Mouse (Mus musculus) heart, postnatal 0 days (tissue): ENCODE results near the gene Tmem109. TPM values are rescaled to one million over a fixed set of nuclear protein-coding genes. Genes with fewer than 3 reads are reported as not detected.

ENCODE experiments used
- ATAC-seq: fragments of 200-750 bp; cut with Nextera tagmentation; 2 replicates; pipeline ENCODE4 v1.8.0; 2017; ENCODE audit warnings: low read depth, moderate number of reproducible peaks, moderate library complexity; ENCODE audit not compliant: insufficient read depth
- DNase-seq: peaks from one replicate; pipeline ENCODE4 v3.0.0-alpha.2; 2016; ENCODE audit warnings: low spot score
- H3K27ac ChIP-seq: fragments of 300-500 bp; sonication (generic); 2 replicates; pipeline ENCODE4 v1.5.1; 2014; ENCODE audit warnings: low read depth, mild to moderate bottlenecking
- H3K27me3 ChIP-seq: fragments of 300-500 bp; sonication (generic); 2 replicates; pipeline ENCODE4 v1.6.1; 2014; ENCODE audit warnings: low read length, mixed read lengths; ENCODE audit not compliant: control insufficient read depth, insufficient read depth
- H3K36me3 ChIP-seq: fragments of 300-500 bp; sonication (generic); replicated peaks from 2 replicates; pipeline ENCODE4 v1.6.1; 2014; ENCODE audit warnings: low read length, mixed read lengths; ENCODE audit not compliant: control insufficient read depth, insufficient read depth
- H3K4me1 ChIP-seq: fragments of 300-500 bp; sonication (generic); 2 replicates; pipeline ENCODE4 v1.6.1; 2014; ENCODE audit warnings: antibody characterized with exemption; ENCODE audit not compliant: control insufficient read depth, insufficient read depth
- H3K4me2 ChIP-seq: fragments of 300-500 bp; sonication (generic); 2 replicates; pipeline ENCODE4 v1.6.1; 2014; ENCODE audit warnings: low read depth, mild to moderate bottlenecking, low read length, moderate library complexity
- H3K4me3 ChIP-seq: fragments of 300-500 bp; sonication (generic); 2 replicates; pipeline ENCODE4 v1.5.1; 2014; ENCODE audit warnings: low read depth, low read length
- H3K9ac ChIP-seq: fragments of 300-500 bp; sonication (generic); replicated peaks from 2 replicates; pipeline ENCODE4 v1.6.1; 2014; ENCODE audit warnings: low read depth, low read length, mixed read lengths
- H3K9me3 ChIP-seq: fragments of 300-500 bp; sonication (generic); replicated peaks from 2 replicates; pipeline ENCODE4 v1.6.1; 2016; ENCODE audit warnings: low read length; ENCODE audit not compliant: control insufficient read depth
- CTCF ChIP-seq: IDR thresholded peaks from 2 replicates; pipeline ENCODE4 v1.5.1; 2016; ENCODE audit warnings: antibody characterized with exemption, control low read depth, low read depth
- EP300 ChIP-seq: IDR thresholded peaks from 2 replicates; pipeline ENCODE4 v1.6.1; 2016; ENCODE audit warnings: antibody characterized with exemption, low read depth
- WGBS: fragments of 180-500 bp; shearing (Covaris S2); extraction: QIAGEN DNeasy Blood & Tissue Kit; methylation state at CpG from one replicate; pipeline ENCODE4 v1.1.7; 2014; 5-methylcytosine and 5-hydroxymethylcytosine counted together
- polyA plus RNA-seq: library from polyadenylated mRNA; unstranded; fragments of >200 nt; fragmentation: Nextera tagmentation; extraction: Ambion mirVana; gene quantifications from 2 replicates; pipeline ENCODE4 v1.2.1, GENCODE M21; 2015
- total RNA-seq: library from RNA; depleted of rRNA; stranded (reverse); fragments of >200 nt; gene quantifications from 2 replicates; pipeline ENCODE4 v1.2.3, GENCODE M21; 2014; ENCODE audit warnings: low replicate concordance; rRNA removed

Tmem109 gene
- total and polyA plus RNA-seq, 2 experiments from 2014 or later = 80.6 to 85.8 TPM

- 86% methylated on average over 16 of the region's 16 CpGs for WGBS
- H3K4me3 ChIP-seq = peak within 1 kb of the TSS; percentile 15; the same call in 1 of the 2 replicates
- no peaks in the 10 kb centered on the region for H3K9me3 ChIP-seq
- no peak for ATAC-seq
- TF ChIP-seq CTCF (no peak), EP300 (no peak)
- no peak within 1 kb of the TSS for H3K9ac ChIP-seq
- H3K27me3 ChIP-seq = no peaks in the 10 kb centered on the region
- no peaks in the 10 kb centered on the region for H3K36me3 ChIP-seq
- H3K4me1 ChIP-seq = peaks cover 5% of the 10 kb centered on the region; the same call in 1 of the 2 replicates
- H3K4me2 ChIP-seq = no peak within 1 kb of the TSS; the same call in 1 of the 2 replicates
- peak within 1 kb of the TSS; percentile 6; the same call in 1 of the 2 replicates for H3K27ac ChIP-seq
- DNase-seq = no peak
These were observed 52.2 kb downstream of the Tmem109 start, which contains the start of gene Cd6 for GRCm38 (mm10) chr19:10829436-10830175. Gene Cd6, minus strand, starts transcription at chr19:10830058.

GRCm38 (mm10) chr19:10828321-10828720, 53.5 kb downstream of the Tmem109 start:
- Histone ChIP-seq H3K4me1 (peaks cover 5% of the 10 kb centered on the region; the same call in 1 of the 2 replicates), H3K9me3 (no peaks in the 10 kb centered on the region), H3K36me3 (no peaks in the 10 kb centered on the region), H3K9ac (no peak overlapping the region), H3K27me3 (no peaks in the 10 kb centered on the region), H3K4me3 (no peak overlapping the region), H3K27ac (no peak overlapping the region), H3K4me2 (no peak overlapping the region; the same call in 1 of the 2 replicates)
- TF ChIP-seq EP300 = no peak
- no peak for TF ChIP-seq CTCF
- DNase-seq = no peak
- WGBS = 75% methylated on average over 5 of the region's 5 CpGs
- no peak for ATAC-seq

- H3K4me1 ChIP-seq = no peaks in the 10 kb centered on the region
- H3K4me2 ChIP-seq = no peak overlapping the region
- no peak for TF ChIP-seq EP300
- no peak for TF ChIP-seq CTCF
- no peak overlapping the region for H3K9ac ChIP-seq
- no peak overlapping the region for H3K4me3 ChIP-seq
- WGBS = 81% methylated on average over 7 of the region's 7 CpGs
- DNase-seq (no peak), ATAC-seq (no peak)
- no peaks in the 10 kb centered on the region for H3K36me3 ChIP-seq
- H3K27me3 ChIP-seq = no peaks in the 10 kb centered on the region
- H3K9me3 ChIP-seq = no peaks in the 10 kb centered on the region
- H3K27ac ChIP-seq = no peak overlapping the region
These were observed 57.7 kb downstream of the Tmem109 start for GRCm38 (mm10) chr19:10824061-10824460.

GRCm38 (mm10) chr19:10822534-10822933, 59.3 kb downstream of the Tmem109 start:
- DNase-seq (no peak), ATAC-seq (no peak)
- H3K9me3 ChIP-seq = no peaks in the 10 kb centered on the region
- no peak for TF ChIP-seq CTCF
- no peak for TF ChIP-seq EP300
- 87% methylated on average over 4 of the region's 4 CpGs for WGBS
- H3K27me3 ChIP-seq = no peaks in the 10 kb centered on the region
- H3K9ac ChIP-seq = no peak overlapping the region
- H3K4me3 ChIP-seq = no peak overlapping the region
- no peaks in the 10 kb centered on the region for H3K36me3 ChIP-seq
- no peaks in the 10 kb centered on the region; the same call in 1 of the 2 replicates for H3K4me1 ChIP-seq
- no peak overlapping the region for H3K4me2 ChIP-seq
- H3K27ac ChIP-seq = no peak overlapping the region

- DNase-seq (no peak), ATAC-seq (no peak)
- TF ChIP-seq CTCF (no peak), EP300 (no peak)
- H3K27me3 ChIP-seq = no peaks in the 10 kb centered on the region
- H3K9ac ChIP-seq = no peak overlapping the region
- H3K9me3 ChIP-seq = no peaks in the 10 kb centered on the region
- 66% methylated on average over 7 of the region's 7 CpGs for WGBS
- no peak overlapping the region for H3K27ac ChIP-seq
- H3K4me1 ChIP-seq = no peaks in the 10 kb centered on the region; the same call in 1 of the 2 replicates
- H3K4me2 ChIP-seq = no peak overlapping the region
- H3K36me3 ChIP-seq = no peaks in the 10 kb centered on the region
- no peak overlapping the region for H3K4me3 ChIP-seq
These were observed 60.5 kb downstream of the Tmem109 start for GRCm38 (mm10) chr19:10821319-10821718.

Other genes with a start within 250 kb of the Tmem109 start
- 0.19 and 4.7 TPM in 2 replicates for gene Vwce, start 247.8 kb downstream of the Tmem109 start, total RNA-seq
- gene Vwce, start 247.8 kb downstream of the Tmem109 start, polyA plus RNA-seq = 0.22 and 0.23 TPM in 2 replicates
- gene Pga5, start 203.9 kb downstream of the Tmem109 start, total RNA-seq = not detected in 2 replicates
- not detected in 2 replicates for gene Pga5, start 203.9 kb downstream of the Tmem109 start, polyA plus RNA-seq
- gene Vps37c, start 193.3 kb downstream of the Tmem109 start, total RNA-seq = 25.5 and 42.1 TPM in 2 replicates
- 22.2 and 23.0 TPM in 2 replicates for gene Vps37c, start 193.3 kb downstream of the Tmem109 start, polyA plus RNA-seq
- 3.2 TPM in 1 of 2 replicates, not detected in the other for gene Cd5, start 143.0 kb downstream of the Tmem109 start, total RNA-seq
- gene Cd5, start 143.0 kb downstream of the Tmem109 start, polyA plus RNA-seq = 0.12 and 0.23 TPM in 2 replicates
- gene Cd6, start 51.9 kb downstream of the Tmem109 start, total RNA-seq = 3.6 TPM in 1 of 2 replicates, not detected in the other
- not detected in 2 replicates for gene Cd6, start 51.9 kb downstream of the Tmem109 start, polyA plus RNA-seq
- 0.46 and 2.7 TPM in 2 replicates for gene Slc15a3, start 42.3 kb downstream of the Tmem109 start, total RNA-seq
- 0.43 and 0.59 TPM in 2 replicates for gene Slc15a3, start 42.3 kb downstream of the Tmem109 start, polyA plus RNA-seq
- gene Tmem132a, start 12.1 kb downstream of the Tmem109 start, total RNA-seq = 69.1 and 71.7 TPM in 2 replicates
- 19.3 and 19.5 TPM in 2 replicates for gene Tmem132a, start 12.1 kb downstream of the Tmem109 start, polyA plus RNA-seq
- 362 and 463 TPM in 2 replicates for gene Prpf19, start 13.2 kb upstream of the Tmem109 start, total RNA-seq
- 33.0 and 36.8 TPM in 2 replicates for gene Prpf19, start 13.2 kb upstream of the Tmem109 start, polyA plus RNA-seq
- gene Zp1, start 38.6 kb upstream of the Tmem109 start, total RNA-seq = not detected in 2 replicates
- gene Zp1, start 38.6 kb upstream of the Tmem109 start, polyA plus RNA-seq = 0.19 TPM in 1 of 2 replicates, not detected in the other
- gene Ptgdr2, start 55.2 kb upstream of the Tmem109 start, total RNA-seq = 0.11 and 0.39 TPM in 2 replicates
- gene Ptgdr2, start 55.2 kb upstream of the Tmem109 start, polyA plus RNA-seq = 0.04 and 0.07 TPM in 2 replicates
- gene Ccdc86, start 67.3 kb upstream of the Tmem109 start, total RNA-seq = 8.7 and 12.1 TPM in 2 replicates
- gene Ccdc86, start 67.3 kb upstream of the Tmem109 start, polyA plus RNA-seq = 9.8 and 12.4 TPM in 2 replicates
- gene Ms4a10, start 92.7 kb upstream of the Tmem109 start, total RNA-seq = not detected in 2 replicates
- gene Ms4a10, start 92.7 kb upstream of the Tmem109 start, polyA plus RNA-seq = 0.11 and 0.22 TPM in 2 replicates
- not detected in 2 replicates for gene Ms4a15, start 111.2 kb upstream of the Tmem109 start, total RNA-seq
- gene Ms4a15, start 111.2 kb upstream of the Tmem109 start, polyA plus RNA-seq = not detected in 2 replicates
- gene Ms4a18, start 136.0 kb upstream of the Tmem109 start, total RNA-seq = not detected in 2 replicates
- not detected in 2 replicates for gene Ms4a18, start 136.0 kb upstream of the Tmem109 start, polyA plus RNA-seq
- gene Ms4a8a, start 199.1 kb upstream of the Tmem109 start, total RNA-seq = not detected in 2 replicates
- not detected in 2 replicates for gene Ms4a8a, start 199.1 kb upstream of the Tmem109 start, polyA plus RNA-seq
- not detected in 2 replicates for gene 1700017D01Rik, start 248.9 kb upstream of the Tmem109 start, total RNA-seq
- not detected in 2 replicates for gene 1700017D01Rik, start 248.9 kb upstream of the Tmem109 start, polyA plus RNA-seq